Mouse (Mus musculus) spleen, embryonic (tissue): ENCODE measurements around the gene Smg1.

Experiments used
- CTCF ChIA-PET: fragments of 350-600 bp; sonication (Branson Sonifier 250); formaldehyde crosslinking; loops from one replicate; lab custom pipeline; 2022; lab: Charles Lee

Gene Smg1

GRCm38 (mm10) chr7:118243453-118244385 is at the start of gene Smg1:
Gene Smg1 (minus strand): TSS chr7:118243670.
- CTCF ChIA-PET, result interaction anchor here (1.1 to 1.4 kb wide), 2 partner anchors 9 to 37 kb away, joined by 3 read pairs; no protein-coding TSS in a partner anchor

DNA sequence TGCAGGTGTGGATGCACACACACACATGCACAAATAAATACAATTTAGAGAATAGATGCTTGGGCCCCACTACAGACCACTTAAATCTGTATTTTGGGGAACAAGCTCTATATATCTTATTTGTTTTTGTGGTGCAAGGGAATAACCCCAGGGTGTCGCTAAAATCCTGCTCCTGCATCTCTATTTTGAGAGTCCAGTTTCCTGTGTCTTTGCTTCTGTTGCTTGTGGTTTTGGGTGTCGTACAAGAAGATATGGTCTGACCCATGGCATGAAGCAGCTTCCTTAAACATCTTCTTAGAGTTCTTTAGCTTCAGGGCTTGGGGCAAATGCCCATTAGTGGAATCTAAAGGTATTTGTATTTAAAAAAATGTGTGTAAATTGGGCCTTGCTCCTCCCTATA is 39.7 kb upstream of the Smg1 start:
- CTCF ChIA-PET, result no interaction called here

GRCm38 (mm10) chr7:118282543-118282942 is 39.1 kb upstream of the Smg1 start:
- CTCF ChIA-PET, result interaction anchor here (0.7 kb wide), 1 partner anchor 14 kb away, joined by 4 read pairs; no protein-coding TSS in a partner anchor

DNA sequence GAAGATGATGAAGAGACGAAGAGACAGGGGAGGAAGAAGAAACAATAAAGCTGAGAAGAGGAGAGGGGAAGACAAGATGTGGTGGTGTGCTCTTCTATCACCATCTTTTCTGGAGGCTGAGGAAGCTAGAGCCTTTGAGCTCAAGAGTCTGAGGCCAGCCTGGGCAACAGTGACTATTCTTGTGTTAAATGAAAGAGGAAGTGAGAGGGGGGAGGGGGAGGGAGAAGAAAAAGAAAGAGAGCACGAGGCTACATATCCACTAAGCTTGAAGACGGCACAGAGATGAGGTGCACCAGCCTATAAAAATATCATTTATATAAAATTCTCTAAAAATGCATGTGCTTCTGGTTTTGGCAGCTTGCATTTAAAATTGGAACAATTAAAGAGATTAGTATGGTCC is 36.1 kb upstream of the Smg1 start:
- CTCF ChIA-PET, result interaction anchor here (0.7 kb wide), 1 partner anchor 95 kb away, joined by 3 read pairs; no protein-coding TSS in a partner anchor

- CTCF ChIA-PET, result interaction anchor here (0.9 to 1.6 kb wide), 4 partner anchors 19 to 41 kb away, joined by 3 to 14 read pairs (median 5); no protein-coding TSS in a partner anchor
These were observed 34.0 kb upstream of the Smg1 start for GRCm38 (mm10) chr7:118277335-118277910.

- CTCF ChIA-PET, result interaction anchor here (1.5 to 1.6 kb wide), 2 partner anchors 32 to 41 kb away, joined by 3 to 5 read pairs; no protein-coding TSS in a partner anchor
These were observed 33.3 kb upstream of the Smg1 start for GRCm38 (mm10) chr7:118276684-118277334.

DNA sequence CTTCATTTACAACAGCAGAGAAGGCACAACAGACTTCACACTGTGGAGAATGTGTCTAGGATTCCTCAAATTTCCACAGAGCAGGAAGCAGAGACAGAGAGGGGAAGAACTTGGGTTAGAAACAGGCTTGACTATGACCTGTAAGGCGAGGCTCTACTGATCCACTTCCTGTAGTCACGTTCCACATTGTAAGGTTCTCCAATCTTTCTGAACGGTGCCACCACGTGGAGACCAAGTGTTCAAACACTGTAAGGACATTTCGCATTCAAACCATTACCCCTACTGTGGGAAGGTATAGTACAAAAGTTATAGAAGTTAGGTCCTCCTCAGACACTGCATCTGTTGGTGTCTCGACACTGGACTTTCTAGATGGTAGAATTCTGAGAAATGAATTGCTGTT is 31.8 kb upstream of the Smg1 start:
- CTCF ChIA-PET, result no interaction called here

DNA sequence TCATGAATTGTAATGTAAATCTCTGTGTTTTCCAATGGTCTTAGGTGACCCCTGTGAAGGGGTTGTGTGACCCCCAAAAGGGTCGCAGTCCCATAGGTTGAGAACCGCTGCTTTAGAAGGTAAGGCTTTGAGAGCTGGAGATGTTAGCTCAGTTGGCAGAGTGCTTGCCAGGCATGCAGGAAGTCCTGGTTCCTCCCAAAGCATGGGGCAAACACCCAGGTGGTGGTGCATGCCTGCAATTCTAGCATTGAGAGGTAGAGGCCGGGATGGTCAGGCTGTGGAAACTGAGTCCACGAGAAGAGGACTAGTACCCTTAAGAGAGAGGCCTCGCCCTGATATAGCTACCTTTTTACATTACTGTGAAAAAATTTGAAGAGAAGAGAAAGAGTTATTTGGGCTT is 31.4 kb upstream of the Smg1 start:
- CTCF ChIA-PET, result no interaction called here

DNA sequence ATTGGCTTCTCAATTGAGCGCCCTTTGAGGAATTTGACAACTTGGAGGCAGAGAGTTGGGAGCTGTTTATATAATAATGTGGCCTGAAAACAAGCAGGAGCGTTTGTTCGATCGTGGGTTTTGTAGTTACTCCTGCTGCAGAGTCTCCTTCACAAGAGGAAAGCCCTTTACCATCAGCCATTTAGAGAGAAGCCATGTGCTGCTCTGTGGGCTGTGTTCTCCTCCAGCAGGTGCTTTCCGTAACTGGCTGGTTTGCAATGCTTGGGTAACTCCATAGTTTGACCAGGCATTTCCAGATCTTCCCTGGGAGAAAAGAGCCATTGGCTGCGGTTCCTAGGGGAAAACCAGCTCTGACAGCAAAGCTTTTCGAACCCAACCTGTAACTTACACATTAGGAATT is 30.7 kb upstream of the Smg1 start:
- CTCF ChIA-PET, result no interaction called here

- CTCF ChIA-PET, result no interaction called here
These were observed 22.6 kb upstream of the Smg1 start for GRCm38 (mm10) chr7:118266099-118266498.

GRCm38 (mm10) chr7:118263606-118264005 is 20.1 kb upstream of the Smg1 start:
- CTCF ChIA-PET, result interaction anchor here (0.6 kb wide), 1 partner anchor 61 kb away, joined by 3 read pairs; no protein-coding TSS in a partner anchor

- CTCF ChIA-PET, result no interaction called here
These were observed 18.9 kb upstream of the Smg1 start for GRCm38 (mm10) chr7:118262409-118262808.

GRCm38 (mm10) chr7:118259676-118260305 is 16.3 kb upstream of the Smg1 start:
- CTCF ChIA-PET, result no interaction called here

DNA sequence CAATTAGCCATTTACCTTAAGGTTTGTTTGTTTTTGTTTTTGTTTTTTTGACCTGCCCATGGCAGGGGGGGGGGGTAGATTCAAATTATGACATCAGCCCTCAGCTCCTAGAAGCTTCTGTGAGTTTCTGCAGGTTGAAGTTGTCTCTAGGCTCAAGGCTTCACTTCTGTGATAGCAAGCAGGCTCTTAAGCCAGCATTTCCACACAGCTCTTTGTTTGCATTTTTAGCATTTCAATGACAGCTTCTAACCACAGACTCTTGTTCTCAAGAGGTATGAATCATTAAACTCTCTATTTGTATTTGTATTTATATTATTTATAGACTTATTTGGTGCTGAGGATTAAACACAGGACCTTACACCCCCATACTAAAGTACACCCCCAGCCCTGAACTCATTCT is 15.0 kb upstream of the Smg1 start:
- CTCF ChIA-PET, result no interaction called here

GRCm38 (mm10) chr7:118256740-118257139 is 13.3 kb upstream of the Smg1 start:
- CTCF ChIA-PET, result no interaction called here

GRCm38 (mm10) chr7:118254460-118254859 is 11.0 kb upstream of the Smg1 start:
- CTCF ChIA-PET, result no interaction called here

DNA sequence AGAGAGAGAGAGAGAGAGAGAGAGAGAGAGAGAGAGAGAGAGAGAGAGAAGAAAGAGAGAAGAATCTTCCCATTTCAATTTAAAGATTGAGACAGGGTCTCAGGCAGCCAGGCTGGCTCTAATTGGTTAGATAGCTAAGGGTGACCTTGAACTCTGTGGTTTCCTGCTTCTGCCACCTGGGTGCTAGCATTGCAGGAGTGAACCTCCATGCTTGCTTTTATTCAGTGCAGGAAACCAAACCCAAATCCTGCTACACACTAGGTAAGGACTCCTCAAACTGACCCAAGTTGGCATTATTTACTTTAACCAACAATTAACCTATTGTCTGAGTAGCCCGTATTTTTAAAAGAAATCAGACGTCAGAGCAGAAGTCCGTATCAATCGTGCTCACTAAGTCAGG is 10.5 kb upstream of the Smg1 start:
- CTCF ChIA-PET, result interaction anchor here (0.9 kb wide), 1 partner anchor 24 kb away, joined by 14 read pairs; no protein-coding TSS in a partner anchor

GRCm38 (mm10) chr7:118252979-118253378 is 9.5 kb upstream of the Smg1 start:
- CTCF ChIA-PET, result interaction anchor here (0.7 to 0.9 kb wide), 3 partner anchors 9 to 116 kb away, joined by 3 to 17 read pairs (median 14); partner anchors contain the start of gene Smg1

GRCm38 (mm10) chr7:118252349-118252748 is 8.9 kb upstream of the Smg1 start:
- CTCF ChIA-PET, result interaction anchor here (0.7 to 0.9 kb wide), 2 partner anchors 9 to 116 kb away, joined by 3 to 17 read pairs; partner anchors contain the start of gene Smg1

GRCm38 (mm10) chr7:118251392-118252170 is 8.1 kb upstream of the Smg1 start:
- CTCF ChIA-PET, result no interaction called here
